Mouse (Mus musculus): ENCODE measurements around the gene Chd1. TPM values are rescaled to one million over a fixed set of nuclear protein-coding genes. Genes with fewer than 3 reads are reported as not detected.
"Not testable (repeated sequence)": the region's sequence is repeated elsewhere in the genome, so short reads cannot be mapped to it uniquely, and the experiment has no call there.

Gene Chd1
- total RNA-seq, 2 experiments from 2014 or later = 21.9 to 32.1 TPM

GRCm38 (mm10) chr17:15723866-15724475 is 19.2 kb downstream of the Chd1 start:
- ATAC-seq (replicated peaks; ENCODE audit: low FRiP score, poor library complexity, severe bottlenecking) = not testable (repeated sequence)

DNA sequence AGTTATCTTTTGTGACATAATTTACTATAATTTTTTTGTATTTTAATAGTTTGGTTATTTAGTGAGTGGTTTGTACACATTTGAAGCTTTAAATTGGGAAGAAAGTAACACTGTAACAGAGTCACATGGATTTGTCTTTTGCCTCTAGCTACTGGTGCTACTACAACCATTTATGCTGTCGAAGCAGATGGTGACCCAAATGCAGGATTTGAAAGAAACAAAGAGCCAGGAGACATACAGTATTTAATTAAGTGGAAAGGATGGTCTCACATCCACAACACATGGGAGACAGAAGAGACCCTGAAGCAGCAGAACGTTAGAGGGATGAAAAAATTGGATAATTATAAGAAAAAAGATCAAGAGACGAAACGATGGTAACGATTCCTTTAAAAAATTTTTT is 26.9 kb downstream of the Chd1 start:
- no peak for ATAC-seq (replicated peaks; ENCODE audit: low FRiP score, poor library complexity, severe bottlenecking)

DNA sequence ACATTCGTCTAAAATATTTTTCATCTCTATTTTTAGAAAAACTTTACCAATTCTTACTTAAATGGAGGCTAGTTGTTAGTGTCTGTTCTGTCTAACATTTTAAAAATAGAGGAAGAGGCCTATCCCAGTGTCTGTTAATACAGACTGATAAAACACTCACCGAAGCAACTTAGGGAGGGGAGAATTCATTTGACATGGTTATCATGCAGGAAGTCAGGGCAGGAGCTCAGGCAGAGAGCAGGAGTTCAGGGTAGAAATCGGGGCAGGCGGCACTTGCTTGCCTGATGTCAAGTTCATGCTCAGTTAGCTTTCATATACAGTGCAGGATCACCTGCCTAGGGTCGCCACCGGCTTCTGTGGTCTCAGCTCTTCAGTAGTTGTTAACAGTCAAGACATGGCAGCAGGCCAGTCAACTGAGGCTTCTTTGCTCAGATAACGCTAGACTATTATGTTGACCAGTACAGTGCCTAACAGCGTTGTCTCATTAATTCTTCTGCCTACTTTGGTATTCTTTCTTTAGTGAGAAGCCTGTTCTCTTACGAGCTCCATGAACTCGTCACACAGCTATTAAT is 32.7 kb downstream of the Chd1 start:
- ATAC-seq (replicated peaks; ENCODE audit: low FRiP score, poor library complexity, severe bottlenecking) = no peak

- no peak for ATAC-seq (replicated peaks; ENCODE audit: low FRiP score, poor library complexity, severe bottlenecking)
Observed at GRCm38 (mm10) chr17:15741836-15742235, 37.1 kb downstream of the Chd1 start.

- no peak for ATAC-seq (replicated peaks; ENCODE audit: low FRiP score, poor library complexity, severe bottlenecking)
Observed at GRCm38 (mm10) chr17:15742953-15743352, 38.2 kb downstream of the Chd1 start.

GRCm38 (mm10) chr17:15743379-15743778 is 38.6 kb downstream of the Chd1 start:
- ATAC-seq (replicated peaks; ENCODE audit: low FRiP score, poor library complexity, severe bottlenecking) = no peak

GRCm38 (mm10) chr17:15746696-15747095 is 41.9 kb downstream of the Chd1 start:
- ATAC-seq (replicated peaks; ENCODE audit: low FRiP score, poor library complexity, severe bottlenecking) = no peak

GRCm38 (mm10) chr17:15748022-15748421 is 43.3 kb downstream of the Chd1 start:
- ATAC-seq (replicated peaks; ENCODE audit: low FRiP score, poor library complexity, severe bottlenecking) = no peak

- ATAC-seq (replicated peaks; ENCODE audit: low FRiP score, poor library complexity, severe bottlenecking) = not testable (repeated sequence)
Observed at GRCm38 (mm10) chr17:15751264-15751663, 46.5 kb downstream of the Chd1 start.

GRCm38 (mm10) chr17:15761191-15761590 is 56.4 kb downstream of the Chd1 start:
- ATAC-seq (replicated peaks; ENCODE audit: low FRiP score, poor library complexity, severe bottlenecking) = no peak

- ATAC-seq (replicated peaks; ENCODE audit: low FRiP score, poor library complexity, severe bottlenecking) = no peak
Observed at GRCm38 (mm10) chr17:15769081-15769724, 64.4 kb downstream of the Chd1 start.

- ATAC-seq (replicated peaks; ENCODE audit: low FRiP score, poor library complexity, severe bottlenecking) = no peak
Observed at GRCm38 (mm10) chr17:15773956-15774355, 69.2 kb downstream of the Chd1 start.

DNA sequence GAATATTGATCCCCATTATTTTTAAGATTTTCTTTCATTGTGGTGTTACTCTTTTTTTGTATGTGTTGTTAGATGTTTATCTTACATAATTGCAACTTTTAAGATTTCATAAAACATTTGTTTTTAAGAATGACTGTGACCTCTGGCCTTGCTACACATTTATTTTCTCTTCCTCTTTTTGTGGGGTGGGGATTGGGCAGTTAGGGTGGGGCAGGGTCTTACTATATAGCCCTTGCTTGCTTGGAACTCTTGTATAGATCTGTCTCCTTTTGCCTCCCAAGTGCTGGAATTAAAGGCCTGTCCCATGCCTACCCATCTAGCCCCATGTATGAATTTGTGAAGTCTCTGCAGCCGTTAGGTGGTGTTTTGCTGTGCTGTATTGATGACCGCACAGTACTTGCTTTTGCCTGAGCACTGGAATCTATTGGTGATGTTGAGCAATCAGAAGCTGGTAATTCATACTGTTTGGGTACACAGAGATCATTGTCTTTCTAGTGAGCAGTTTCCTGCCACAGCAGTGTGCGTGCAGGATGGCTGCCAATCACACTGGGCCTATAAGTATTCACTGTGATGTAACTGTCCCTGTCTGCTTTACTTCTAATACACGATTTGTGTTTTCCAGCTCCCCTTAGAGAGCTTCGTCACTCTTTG is 69.9 kb downstream of the Chd1 start:
- ATAC-seq (replicated peaks; ENCODE audit: low FRiP score, poor library complexity, severe bottlenecking) = no peak

DNA sequence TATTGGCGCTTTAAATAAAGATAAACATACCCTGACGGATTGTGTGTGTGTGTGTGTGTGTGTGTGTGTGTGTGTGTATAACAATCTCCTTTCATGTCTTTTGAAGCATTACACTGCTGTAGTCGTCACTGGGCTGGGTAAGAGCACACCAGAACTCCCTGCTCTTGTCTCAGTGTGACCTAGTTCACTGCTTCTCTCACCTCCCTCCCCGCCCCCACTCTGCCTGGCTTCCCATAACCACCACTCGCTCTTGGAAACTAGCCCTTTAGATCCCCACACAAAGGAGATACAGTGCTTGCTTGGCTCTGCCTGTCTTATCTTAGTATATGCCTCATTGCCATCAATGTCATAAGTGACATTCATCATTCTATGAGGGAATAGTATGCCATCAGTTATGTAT is 71.6 kb downstream of the Chd1 start:
- no peak for ATAC-seq (replicated peaks; ENCODE audit: low FRiP score, poor library complexity, severe bottlenecking)

- no peak for ATAC-seq (replicated peaks; ENCODE audit: low FRiP score, poor library complexity, severe bottlenecking)
Observed at GRCm38 (mm10) chr17:15777979-15778378, 73.2 kb downstream of the Chd1 start.

DNA sequence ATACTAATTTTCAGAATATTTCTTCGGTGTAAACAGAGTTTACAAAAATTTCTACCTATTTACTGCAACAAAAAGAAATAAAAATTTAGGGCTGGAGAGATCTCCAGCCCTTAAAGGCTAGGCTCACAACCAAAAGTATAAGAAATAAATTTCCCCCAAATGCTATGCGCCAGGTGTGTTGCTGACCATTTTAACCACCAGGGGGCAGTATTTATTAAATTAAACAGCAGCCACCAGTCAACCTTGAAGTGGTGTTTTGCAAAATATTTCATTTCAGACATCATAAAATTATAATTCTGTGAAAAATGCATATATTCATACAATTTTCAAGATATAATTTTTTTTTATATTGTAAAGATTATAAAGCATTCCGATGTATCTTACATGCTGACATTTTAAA is 82.3 kb downstream of the Chd1 start:
- no peak for ATAC-seq (replicated peaks; ENCODE audit: low FRiP score, poor library complexity, severe bottlenecking)

DNA sequence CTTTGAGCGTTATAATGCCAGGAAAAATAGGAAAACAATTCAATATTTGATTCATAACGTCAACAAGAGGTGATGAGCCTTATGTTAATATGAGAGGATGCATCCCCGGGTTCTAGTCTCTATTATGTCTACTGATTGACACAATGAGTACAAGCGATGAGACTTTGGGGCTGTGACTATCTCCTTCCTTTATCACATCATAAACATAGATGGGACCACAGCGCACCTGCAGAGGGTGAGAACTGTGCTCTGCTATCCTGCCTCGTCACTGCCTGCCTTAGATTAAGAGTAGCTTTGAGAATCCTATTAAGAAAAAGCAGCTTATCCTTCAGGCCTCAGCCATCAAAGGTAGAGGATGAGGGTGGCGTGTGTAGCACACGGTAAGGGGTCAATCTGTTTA is 85.9 kb downstream of the Chd1 start:
- no peak for ATAC-seq (replicated peaks; ENCODE audit: low FRiP score, poor library complexity, severe bottlenecking)

DNA sequence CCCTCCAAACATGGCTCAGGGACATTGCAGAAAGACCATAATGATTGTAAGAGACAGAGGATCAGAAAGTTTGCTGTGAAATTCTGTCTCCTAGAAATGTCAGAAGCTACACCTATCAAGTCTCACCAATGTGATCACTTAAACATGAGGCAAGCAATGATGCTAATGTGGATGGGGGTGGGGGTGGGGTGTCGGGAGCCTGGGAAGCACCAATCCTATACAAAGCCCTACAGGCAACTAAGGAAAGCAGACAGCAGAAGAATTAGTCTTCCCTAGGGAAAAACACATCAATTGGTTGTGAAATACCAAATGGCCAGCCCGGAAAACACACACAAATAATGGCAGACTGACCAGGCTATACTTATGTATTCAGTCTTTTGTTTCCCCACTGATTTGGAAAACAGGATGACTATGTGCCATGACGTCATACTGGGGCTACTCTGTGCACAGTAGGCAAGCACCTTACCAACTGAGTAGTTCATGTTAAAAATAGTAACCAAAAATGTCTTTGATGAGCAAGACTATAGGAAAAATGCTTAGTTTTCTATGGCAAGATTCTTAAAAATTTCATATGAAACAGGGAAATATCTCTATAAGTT is 94.5 kb downstream of the Chd1 start:
- ATAC-seq (replicated peaks; ENCODE audit: low FRiP score, poor library complexity, severe bottlenecking) = no peak

DNA sequence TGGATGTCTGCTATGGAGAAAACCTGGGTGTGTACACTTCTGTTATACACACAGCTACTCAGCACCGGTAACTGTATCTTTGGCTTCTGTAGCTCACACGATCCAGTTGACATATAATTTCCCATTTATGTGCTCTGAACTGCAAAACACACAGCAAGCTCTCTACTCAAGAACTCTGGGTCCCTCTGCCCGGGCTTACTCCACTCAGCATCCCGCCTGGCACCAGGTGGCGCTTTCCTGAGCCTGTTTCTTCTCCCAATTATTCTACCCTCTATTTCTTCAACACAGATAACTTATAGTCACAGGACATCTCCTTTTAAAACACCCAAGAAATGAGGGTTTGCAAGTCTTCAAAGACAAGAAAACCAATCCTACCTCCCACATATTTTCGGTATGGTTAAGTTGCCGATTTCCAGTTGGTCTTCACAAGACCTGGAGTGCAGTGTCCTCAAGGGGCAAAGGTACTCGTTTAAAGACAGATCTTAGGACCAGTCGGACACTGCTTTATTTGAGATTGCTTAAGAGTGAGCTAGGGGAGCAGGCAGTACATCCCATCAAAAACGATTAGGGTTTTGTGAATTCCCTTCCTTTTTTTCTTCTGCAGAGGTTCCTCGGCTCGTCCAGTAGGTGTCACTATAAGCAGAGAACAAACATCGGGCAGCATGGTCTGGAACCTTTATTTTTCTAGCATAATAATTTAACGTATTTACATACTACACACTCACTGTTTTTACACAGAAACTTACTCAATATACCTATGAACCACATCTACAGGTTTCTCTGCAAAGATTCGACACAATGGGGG is 99.4 kb downstream of the Chd1 start:
- no peak for ATAC-seq (replicated peaks; ENCODE audit: low FRiP score, poor library complexity, severe bottlenecking)

Measured in erythroblast, adult 5-6 weeks (primary cell).